Mouse (Mus musculus) layer of hippocampus, adult 18-20 months (tissue): ENCODE results near the gene Sipa1l3. TPM values are rescaled to one million over a fixed set of nuclear protein-coding genes. Genes with fewer than 3 reads are reported as not detected.

ENCODE experiments used
- DNase-seq, 2 experiments: peaks; one replicate each; pipeline ENCODE4 v3.0.0; 2022; ENCODE audit warnings: low spot score in 2 of 2
- total RNA-seq, 2 experiments: library from RNA; stranded (reverse); gene quantifications; 2 replicates each; pipeline ENCODE4 v1.2.3; 2021

The Sipa1l3 gene
- total RNA-seq, 2 experiments from 2014 or later = 219 to 232 TPM

- no peak for DNase-seq
Measured at GRCm38 (mm10) chr7:29417332-29418069, 100.9 kb downstream of the Sipa1l3 start.

DNA sequence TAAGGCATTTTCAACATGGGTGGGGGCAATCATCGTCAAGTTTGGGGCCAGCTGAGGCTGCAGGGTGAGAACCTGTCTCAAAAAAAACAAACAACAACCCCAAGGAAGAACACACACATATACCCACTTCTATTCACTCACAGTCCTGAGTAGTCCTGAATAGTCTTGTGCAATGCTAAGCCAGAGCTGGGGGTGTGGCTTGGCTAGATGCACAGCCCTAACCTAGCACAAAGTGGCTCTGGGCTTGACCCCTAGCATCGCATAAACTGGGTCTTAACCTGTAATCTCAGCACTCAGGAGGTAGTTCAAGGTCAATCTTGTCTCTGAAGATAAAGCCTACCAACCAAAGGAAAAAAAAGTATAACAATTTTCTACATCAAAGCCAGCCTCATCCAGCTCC lies 101.5 kb downstream of the Sipa1l3 start:
- no peak for DNase-seq

DNA sequence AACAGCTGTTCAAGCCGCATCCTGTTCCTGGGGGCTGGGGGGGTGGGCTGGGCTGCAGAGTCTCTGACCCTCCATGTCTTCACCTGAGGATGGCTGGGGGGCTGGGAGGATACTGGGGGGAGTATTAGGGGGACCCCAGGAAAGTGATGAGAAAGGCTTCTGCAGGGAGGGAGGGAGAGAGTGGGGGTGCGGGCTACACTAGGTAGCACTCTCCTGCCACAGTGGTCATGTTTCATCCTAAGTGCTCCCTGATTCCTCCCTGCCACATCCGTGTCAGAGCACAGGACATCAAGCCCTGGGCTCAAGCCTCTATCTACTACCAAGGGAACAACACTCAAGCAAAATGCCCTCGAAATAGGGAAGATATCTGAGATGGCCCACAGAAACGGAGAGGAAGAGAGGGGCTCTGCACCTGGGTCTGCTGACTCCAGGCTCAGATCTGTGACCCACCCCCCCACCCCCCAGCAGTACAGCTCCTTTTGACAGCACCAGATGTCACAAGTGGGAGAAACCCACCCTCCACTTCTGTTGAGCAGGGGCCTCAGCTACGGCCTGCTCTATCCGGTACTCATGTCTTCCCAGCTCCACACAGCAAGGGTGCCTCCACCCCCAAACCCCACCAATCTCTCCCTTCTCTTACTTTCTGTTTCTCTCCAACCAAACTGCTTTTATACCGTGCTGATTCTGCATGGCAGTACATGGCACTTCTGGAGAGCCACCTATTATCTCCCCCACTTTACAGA lies 106.4 kb downstream of the Sipa1l3 start:
- DNase-seq = no peak

DNA sequence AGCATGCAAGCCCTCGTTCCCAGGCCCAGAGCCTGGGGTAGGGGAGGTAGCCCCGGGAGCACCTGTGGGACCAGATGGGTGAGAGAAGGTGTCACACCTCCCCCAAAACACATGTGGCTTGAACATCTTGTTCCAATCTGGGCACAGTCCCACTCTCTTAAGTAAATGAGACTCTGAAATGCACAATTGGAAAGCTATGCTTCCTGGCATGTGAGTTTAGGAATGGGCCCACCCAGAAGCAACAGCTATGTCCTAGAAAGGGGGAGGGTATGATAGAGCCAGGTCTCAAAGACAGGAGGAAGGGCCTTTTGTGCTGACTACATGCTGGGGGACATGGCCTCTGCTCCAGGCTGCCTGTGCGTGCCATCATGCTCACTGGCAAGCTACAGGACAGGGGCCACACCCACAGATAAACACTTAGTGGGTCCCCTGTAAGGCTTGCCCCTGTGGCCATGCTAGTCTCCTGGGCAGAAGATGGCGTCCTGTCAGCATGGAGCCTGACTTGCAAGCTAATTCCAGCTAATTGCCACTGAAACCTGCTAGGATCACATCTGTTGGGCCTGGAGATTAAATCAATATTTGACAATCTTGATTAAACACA lies 107.1 kb downstream of the Sipa1l3 start:
- DNase-seq = no peak

DNA sequence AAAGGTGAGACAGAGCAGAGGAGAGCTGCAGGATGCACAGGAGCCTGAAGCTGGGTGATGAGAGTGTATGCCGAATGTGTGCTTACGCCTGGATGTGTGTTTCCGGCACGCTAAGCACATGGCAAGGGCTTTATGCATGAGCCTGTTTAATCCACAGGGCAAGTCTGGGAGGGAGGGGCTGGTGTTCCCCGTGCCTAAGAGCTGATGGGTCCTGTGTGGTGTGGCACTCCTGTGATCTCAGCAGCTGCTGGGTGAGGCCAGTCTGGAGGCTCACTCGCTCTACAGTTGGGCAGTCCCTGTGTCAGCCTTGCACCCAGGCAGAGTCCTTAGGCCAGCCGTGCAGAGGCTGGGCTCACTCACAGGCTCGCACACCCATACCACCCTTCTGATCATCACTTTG lies 108.0 kb downstream of the Sipa1l3 start:
- no peak for DNase-seq

- no peak for DNase-seq
Measured at GRCm38 (mm10) chr7:29406855-29407254, 111.6 kb downstream of the Sipa1l3 start.

- no peak for DNase-seq
Measured at GRCm38 (mm10) chr7:29404126-29404525, 114.3 kb downstream of the Sipa1l3 start.

- no peak for DNase-seq
Measured at GRCm38 (mm10) chr7:29402015-29402414, 116.4 kb downstream of the Sipa1l3 start.

GRCm38 (mm10) chr7:29400451-29400850 lies 118.0 kb downstream of the Sipa1l3 start:
- DNase-seq = no peak

GRCm38 (mm10) chr7:29399056-29399455 lies 119.4 kb downstream of the Sipa1l3 start:
- no peak for DNase-seq

GRCm38 (mm10) chr7:29397486-29397885 lies 121.0 kb downstream of the Sipa1l3 start:
- no peak for DNase-seq

DNA sequence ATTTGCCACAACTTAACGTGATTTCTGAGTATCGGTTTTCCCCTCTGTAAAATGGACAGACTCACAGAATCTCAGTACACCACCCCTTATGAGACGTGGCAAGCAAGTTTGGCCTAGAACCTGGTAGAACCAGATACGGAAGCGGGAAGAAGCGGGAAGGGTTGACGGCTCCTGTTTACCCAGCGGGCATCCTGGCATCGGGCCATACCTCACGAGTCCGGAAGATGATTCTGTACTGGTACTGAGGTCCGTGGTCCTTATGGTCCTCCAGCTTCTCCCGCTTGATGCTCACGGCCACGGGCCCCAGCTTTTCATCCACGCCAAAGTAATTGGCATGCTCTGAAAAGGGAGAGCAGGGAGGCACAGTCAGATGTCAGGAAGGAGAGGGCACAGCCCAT lies 121.5 kb downstream of the Sipa1l3 start:
- no peak for DNase-seq

DNA sequence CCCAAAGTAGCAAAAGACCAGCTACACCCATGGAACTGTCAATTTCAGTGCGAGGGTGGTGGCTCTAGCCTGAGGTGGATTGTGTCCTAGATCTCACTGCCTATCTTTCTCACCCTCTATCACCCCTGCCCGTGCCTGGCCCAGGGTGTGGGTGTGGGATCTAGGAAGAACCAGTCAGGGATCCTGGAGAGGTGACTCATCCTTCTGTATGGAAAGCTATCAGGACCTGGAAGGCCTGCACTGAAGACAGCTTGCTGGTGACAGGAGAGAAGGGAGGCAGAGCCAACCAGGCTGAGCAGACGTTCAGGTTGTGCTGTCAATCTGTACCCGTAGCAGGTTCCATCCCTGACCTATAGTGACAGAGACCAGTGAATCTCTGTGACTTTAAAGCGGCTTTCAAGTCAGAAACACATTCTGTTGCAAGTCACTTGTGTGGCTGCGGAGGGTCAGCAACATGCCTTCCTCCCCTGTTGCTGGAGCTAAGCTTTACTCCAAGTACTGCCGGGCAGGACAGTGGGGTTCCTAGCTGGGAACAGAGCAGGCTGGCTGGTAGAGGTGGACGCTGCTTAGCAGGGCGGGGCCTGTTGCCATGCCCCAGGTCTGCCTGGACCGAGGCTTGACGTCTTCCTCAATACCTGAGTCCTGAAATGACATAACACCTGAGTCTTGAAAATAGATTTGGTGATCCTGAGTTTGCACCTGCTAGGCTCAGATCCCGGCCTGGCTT lies 122.1 kb downstream of the Sipa1l3 start:
- no peak for DNase-seq

DNA sequence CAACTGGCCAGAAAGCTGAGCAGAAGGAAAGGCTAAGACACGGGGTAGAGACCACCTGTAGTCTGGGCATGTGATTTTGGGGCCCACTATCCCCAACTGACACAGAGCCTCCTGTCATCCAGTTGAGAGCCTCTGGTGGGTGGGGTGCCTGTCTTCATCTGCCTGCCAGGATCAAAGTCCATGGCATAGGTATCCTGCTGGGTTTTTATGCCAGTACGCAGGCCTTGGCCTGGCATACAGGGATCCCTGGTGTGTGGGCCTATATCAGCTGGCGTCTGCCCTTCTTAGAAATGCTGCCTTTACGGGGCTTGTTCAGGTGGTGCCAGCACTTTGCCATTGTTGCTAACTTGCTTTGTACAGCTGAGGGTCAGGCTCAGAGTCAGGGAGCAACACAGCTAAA lies 123.3 kb downstream of the Sipa1l3 start:
- no peak for DNase-seq

- DNase-seq = no peak
Measured at GRCm38 (mm10) chr7:29393292-29393691, 125.1 kb downstream of the Sipa1l3 start.

DNA sequence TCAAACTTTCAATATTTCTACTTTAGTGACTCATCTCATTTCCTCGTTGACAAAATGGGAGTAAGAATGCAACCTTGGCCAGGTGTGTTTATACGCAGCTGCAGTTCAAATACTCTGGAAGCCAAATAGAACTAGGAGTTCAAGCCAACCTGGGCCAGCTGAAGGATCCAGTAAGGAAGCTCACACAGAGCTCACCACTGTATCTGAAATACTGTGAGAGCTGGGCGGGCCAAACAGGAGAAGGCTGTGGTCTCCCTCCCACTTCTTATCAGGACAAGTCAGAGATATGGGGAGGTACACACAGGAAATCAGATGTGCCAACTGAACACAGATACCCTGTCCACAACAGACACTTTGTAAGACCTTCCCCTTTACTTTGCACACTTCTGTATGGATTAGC lies 125.6 kb downstream of the Sipa1l3 start:
- no peak for DNase-seq

GRCm38 (mm10) chr7:29391761-29392512 lies 126.5 kb downstream of the Sipa1l3 start:
- no peak for DNase-seq

GRCm38 (mm10) chr7:29391112-29391760 lies 127.2 kb downstream of the Sipa1l3 start:
- DNase-seq = no peak

DNA sequence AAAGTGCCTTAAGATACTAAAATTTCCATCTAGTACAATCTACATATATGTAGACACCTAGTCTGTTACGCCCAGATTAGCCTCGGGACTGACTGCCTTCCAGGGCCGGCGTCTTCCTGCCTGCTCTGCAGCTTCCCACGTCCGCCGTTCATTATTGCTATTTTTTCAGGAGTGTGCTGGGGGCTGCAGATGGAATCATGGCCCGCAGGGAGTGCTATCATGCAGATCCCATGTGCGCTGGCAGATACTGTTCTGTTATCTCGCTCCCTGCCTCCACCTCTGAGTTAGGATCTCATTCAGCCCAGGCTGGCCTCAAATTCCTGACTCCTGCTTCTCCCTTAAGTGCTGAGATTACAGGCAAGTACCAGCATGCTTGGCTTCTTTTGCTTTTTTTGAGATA lies 128.2 kb downstream of the Sipa1l3 start:
- peak; percentile 46 to 74 for DNase-seq

DNA sequence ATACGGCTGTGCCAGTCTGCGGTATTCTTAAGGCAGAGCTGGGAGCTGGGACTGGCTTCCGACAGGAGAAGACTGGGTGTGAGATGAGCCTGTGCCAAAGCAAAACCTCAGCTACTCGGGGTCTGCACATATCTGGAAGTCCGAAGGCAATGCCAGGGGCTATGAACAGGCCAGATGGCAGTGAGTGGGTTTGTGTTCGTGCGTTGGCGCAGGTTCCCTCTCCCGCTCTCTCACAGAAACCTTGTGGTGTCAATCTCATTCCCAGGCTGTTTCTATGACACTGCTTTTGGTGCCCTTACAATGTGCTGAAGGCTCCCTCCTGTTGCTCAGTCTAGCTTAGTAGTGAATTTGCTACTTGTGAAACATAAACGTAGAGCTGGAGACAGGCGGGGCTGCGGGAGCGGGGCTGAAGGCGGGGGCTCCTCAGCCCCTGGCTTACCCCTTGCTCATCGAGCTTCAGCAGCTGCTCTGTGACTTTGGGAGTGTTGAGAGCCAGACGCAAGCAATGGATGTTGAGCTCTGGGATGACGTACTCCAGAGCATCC lies 130.8 kb downstream of the Sipa1l3 start:
- DNase-seq = peak; percentile 72 to 86
